Mouse (Mus musculus) ES-E14 (cell line): ENCODE measurements around the gene Wfdc5. TPM values are rescaled to one million over a fixed set of nuclear protein-coding genes. Genes with fewer than 3 reads are reported as not detected.

Experiments
- DNase-seq: peaks from one replicate; pipeline ENCODE4 v3.0.0-alpha.2; 2013; ENCODE audit warnings: low read depth, low spot score
- H3K27ac ChIP-seq: 2 replicates; pipeline ENCODE4 v1.5.1; 2012; ENCODE audit warnings: low read depth, mild to moderate bottlenecking, low read length, moderate library complexity, mixed read lengths; ENCODE audit not compliant: poor library complexity, insufficient read depth, severe bottlenecking
- H3K36me3 ChIP-seq: 2 replicates; pipeline ENCODE4 v1.6.1; 2012; ENCODE audit warnings: mild to moderate bottlenecking, low read length, moderate library complexity, mixed read lengths; ENCODE audit not compliant: control insufficient read depth, poor library complexity, insufficient read depth, severe bottlenecking
- H3K4me1 ChIP-seq, 2 experiments: fragments of 150-350 bp in 1 of 2; sonication (generic) in 1 of 2; 2 replicates each; pipeline ENCODE4 v1.6.1; 2012; ENCODE audit warnings: low read length in 2 of 2, mild to moderate bottlenecking in 1 of 2, mixed read lengths in 1 of 2; ENCODE audit not compliant: control insufficient read depth in 2 of 2, insufficient read depth in 2 of 2, poor library complexity in 1 of 2
- H3K4me3 ChIP-seq, 2 experiments: fragments of 150-350 bp in 1 of 2; sonication (generic) in 1 of 2; 2 replicates each; pipeline ENCODE4 v1.5.1; 2012; ENCODE audit warnings: low read length in 2 of 2, low read depth in 1 of 2, mild to moderate bottlenecking in 1 of 2, mixed read lengths in 1 of 2; ENCODE audit not compliant: insufficient read depth in 1 of 2, poor library complexity in 1 of 2, severe bottlenecking in 1 of 2
- H3K9ac ChIP-seq: 2 replicates; pipeline ENCODE4 v1.6.1; 2012; ENCODE audit warnings: low read depth, mild to moderate bottlenecking, low read length, mixed read lengths; ENCODE audit not compliant: poor library complexity, insufficient read depth, severe bottlenecking
- H3K9me3 ChIP-seq: fragments of 150-350 bp; sonication (generic); 2 replicates; pipeline ENCODE4 v1.6.1; 2012; ENCODE audit warnings: low read depth, mild to moderate bottlenecking, low read length; ENCODE audit not compliant: control insufficient read depth, insufficient read depth
- CHD2 ChIP-seq: IDR thresholded peaks from 2 replicates; pipeline ENCODE4 v1.6.1; 2014; ENCODE audit warnings: mild to moderate bottlenecking, low read depth, low read length, inconsistent platforms
- HCFC1 ChIP-seq: IDR thresholded peaks from 2 replicates; pipeline ENCODE4 v1.6.1; 2012; ENCODE audit warnings: low read length, inconsistent platforms, borderline replicate concordance; ENCODE audit not compliant: insufficient read depth
- MAFK ChIP-seq: IDR thresholded peaks from 2 replicates; pipeline ENCODE4 v1.6.1; 2014; ENCODE audit warnings: mild to moderate bottlenecking, low read depth, low read length, inconsistent platforms; ENCODE audit not compliant: insufficient read depth
- ZC3H11A ChIP-seq: IDR thresholded peaks from 2 replicates; pipeline ENCODE4 v1.6.1; 2012; ENCODE audit warnings: low read depth, mild to moderate bottlenecking, inconsistent platforms, low read length, borderline replicate concordance
- ZNF384 ChIP-seq: IDR thresholded peaks from 2 replicates; pipeline ENCODE4 v1.6.1; 2012; ENCODE audit warnings: low read depth, low read length, inconsistent platforms
- in situ Hi-C, 2 experiments: fragments of 600-800 bp; cut with MboI; formaldehyde crosslinking; loops; one replicate each; pipeline ENCODE4 v1.15.1; 2025; ENCODE audit warnings: low sequenced_read_pairs in 2 of 2, inconsistent platforms in 1 of 2; ENCODE audit not compliant: unreplicated experiment in 2 of 2
- total RNA-seq: library from RNA; depleted of rRNA; stranded (reverse); fragments of 300-350 nt; gene quantifications from 2 replicates; pipeline ENCODE4 v1.2.3, GENCODE M21; 2012; rRNA removed

The Wfdc5 gene
- total RNA-seq, 1 experiment = not detected

DNA sequence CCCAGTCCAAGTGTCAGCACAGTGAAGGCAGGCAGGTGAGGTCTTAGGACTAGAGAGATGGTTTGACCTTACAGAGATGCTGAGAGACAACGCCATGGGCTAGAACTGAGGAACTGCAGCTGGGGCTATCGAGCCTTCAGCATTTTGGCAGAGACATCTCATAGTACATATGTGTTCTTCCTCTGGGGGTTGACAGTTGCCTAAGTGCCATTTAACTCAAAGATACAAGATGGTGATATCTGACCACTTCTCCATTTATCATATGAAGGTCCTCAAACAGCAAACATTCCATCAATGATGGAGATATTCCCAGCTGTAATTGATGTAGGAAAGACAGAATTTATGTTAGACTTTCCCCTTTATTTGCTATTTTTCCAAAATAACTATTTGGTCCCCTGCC lies 55.2 kb downstream of the Wfdc5 start:
- H3K9me3 ChIP-seq = no peaks in the 10 kb centered on the region
- TF ChIP-seq CHD2 (no peak), ZC3H11A (no peak), ZNF384 (no peak), MAFK (no peak), HCFC1 (no peak)
- peaks cover 12% of the 10 kb centered on the region for H3K36me3 ChIP-seq
- no peak overlapping the region for H3K27ac ChIP-seq
- in situ Hi-C loops = no loop called here
- H3K9ac ChIP-seq = no peak overlapping the region
- H3K4me3 ChIP-seq = no peak overlapping the region
- no peak for DNase-seq
- H3K4me1 ChIP-seq = no peaks in the 10 kb centered on the region

DNA sequence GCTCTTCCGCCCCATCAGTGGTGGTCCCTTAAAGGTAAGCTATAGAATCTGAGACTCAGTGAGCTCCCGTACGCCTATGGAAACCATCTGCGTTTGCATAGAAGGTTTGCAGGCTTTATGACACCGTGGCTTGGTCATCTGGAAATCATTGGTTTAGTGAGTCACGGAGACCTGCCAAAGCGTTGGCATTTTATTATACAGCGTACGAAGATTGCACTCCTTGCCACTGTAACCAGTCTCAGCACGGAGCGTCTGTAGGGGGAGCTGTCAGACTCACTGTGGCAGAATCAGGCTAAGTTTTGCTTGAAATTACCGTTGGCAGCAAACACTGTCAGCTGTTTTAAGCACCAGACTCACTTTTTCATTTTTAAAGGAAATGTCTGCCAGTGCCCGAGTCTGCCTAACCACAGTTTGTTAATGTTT lies 56.0 kb downstream of the Wfdc5 start:
- no peak for DNase-seq
- in situ Hi-C loops = no loop called here
- H3K27ac ChIP-seq = no peak overlapping the region
- H3K4me1 ChIP-seq = no peaks in the 10 kb centered on the region
- H3K9ac ChIP-seq = no peak overlapping the region
- TF ChIP-seq MAFK (no peak), ZC3H11A (no peak), ZNF384 (no peak), HCFC1 (no peak), CHD2 (no peak)
- no peak overlapping the region for H3K4me3 ChIP-seq
- no peaks in the 10 kb centered on the region for H3K9me3 ChIP-seq
- H3K36me3 ChIP-seq = peaks cover 12% of the 10 kb centered on the region

Other genes with a start within 250 kb of the Wfdc5 start
- 44.3 and 65.9 TPM in 2 replicates for gene Ywhab, start 187.8 kb downstream of the Wfdc5 start, total RNA-seq
- 0.16 TPM in 1 of 2 replicates, not detected in the other for gene Pabpc1l, start 157.3 kb downstream of the Wfdc5 start, total RNA-seq
- gene Stk4, start 112.4 kb downstream of the Wfdc5 start, total RNA-seq = 51.1 and 58.5 TPM in 2 replicates
- 40.8 and 41.5 TPM in 2 replicates for gene Tomm34, start 111.6 kb downstream of the Wfdc5 start, total RNA-seq
- gene Kcns1, start 11.6 kb downstream of the Wfdc5 start, total RNA-seq = 0.80 and 0.90 TPM in 2 replicates
- gene Wfdc12, start 7.9 kb upstream of the Wfdc5 start, total RNA-seq = not detected in 2 replicates
- 4.4 and 11.9 TPM in 2 replicates for gene Wfdc15a, start 17.4 kb upstream of the Wfdc5 start, total RNA-seq
- not detected in 2 replicates for gene Wfdc15b, start 38.9 kb upstream of the Wfdc5 start, total RNA-seq
- not detected in 2 replicates for gene Svs2, start 55.7 kb upstream of the Wfdc5 start, total RNA-seq
- not detected in 2 replicates for gene Svs3b, start 73.9 kb upstream of the Wfdc5 start, total RNA-seq
- not detected in 2 replicates for gene Svs4, start 95.7 kb upstream of the Wfdc5 start, total RNA-seq
- not detected in 2 replicates for gene Svs3a, start 106.5 kb upstream of the Wfdc5 start, total RNA-seq
- not detected in 2 replicates for gene Svs6, start 134.0 kb upstream of the Wfdc5 start, total RNA-seq
- gene Svs5, start 150.0 kb upstream of the Wfdc5 start, total RNA-seq = not detected in 2 replicates
- not detected in 2 replicates for gene Slpi, start 206.4 kb upstream of the Wfdc5 start, total RNA-seq
- 0.04 TPM in 1 of 2 replicates, not detected in the other for gene Rbpjl, start 220.4 kb upstream of the Wfdc5 start, total RNA-seq
- 1.7 and 2.3 TPM in 2 replicates for gene Matn4, start 222.4 kb upstream of the Wfdc5 start, total RNA-seq